Mouse (Mus musculus) liver, embryonic 14.5 days (tissue): ENCODE measurements at regions not wholly inside any gene's neighbourhood (a gene's known extent, or its start where the extent isn't known, plus 50 kb on each side); places are given as distances from the start of the nearest gene placed in this dataset.

Experiments
- ATAC-seq: fragments of 200-750 bp; cut with Nextera tagmentation; 2 replicates; pipeline ENCODE4 v1.8.0; 2017; ENCODE audit warnings: moderate number of reproducible peaks, mild to moderate bottlenecking, moderate library complexity; ENCODE audit not compliant: insufficient read depth
- DNase-seq, 3 experiments: peaks; one replicate each; pipeline ENCODE4 v3.0.0-alpha.2; 2012 to 2013; ENCODE audit warnings: low read depth in 3 of 3, low spot score in 3 of 3
- H3K27ac ChIP-seq: fragments of 300-500 bp; sonication (generic); 2 replicates; pipeline ENCODE4 v1.5.1; 2014; ENCODE audit warnings: moderate library complexity, mild to moderate bottlenecking, control low read depth, inconsistent platforms
- H3K27me3 ChIP-seq: fragments of 300-500 bp; sonication (generic); 2 replicates; pipeline ENCODE4 v1.6.1; 2014; ENCODE audit warnings: mild to moderate bottlenecking, low read length, moderate library complexity; ENCODE audit not compliant: control insufficient read depth, insufficient read depth
- H3K36me3 ChIP-seq: fragments of 300-500 bp; sonication (generic); replicated peaks from 2 replicates; pipeline ENCODE4 v1.6.1; 2014; ENCODE audit warnings: low read depth; ENCODE audit not compliant: control insufficient read depth, insufficient read depth
- H3K4me1 ChIP-seq, 2 experiments: fragments of 200-500 bp in 1 of 2; fragments of 300-500 bp in 1 of 2; sonication (generic) in 1 of 2; replicated peaks; 2 replicates each; pipeline ENCODE4 v1.6.1; 2012 to 2014; ENCODE audit warnings: antibody characterized with exemption in 1 of 2, inconsistent platforms in 1 of 2, low read length in 1 of 2; ENCODE audit not compliant: control insufficient read depth in 2 of 2, insufficient read depth in 2 of 2
- H3K4me2 ChIP-seq: fragments of 300-500 bp; sonication (generic); 2 replicates; pipeline ENCODE4 v1.6.1; 2014; ENCODE audit warnings: low read depth, mild to moderate bottlenecking, control low read depth, moderate library complexity
- H3K4me3 ChIP-seq, 2 experiments: fragments of 200-500 bp in 1 of 2; fragments of 300-500 bp in 1 of 2; sonication (generic) in 1 of 2; 2 replicates each; pipeline ENCODE4 v1.5.1; 2012 to 2014; ENCODE audit warnings: low read depth in 2 of 2, low read length in 2 of 2, mild to moderate bottlenecking in 2 of 2, control low read depth in 1 of 2, inconsistent platforms in 1 of 2, moderate library complexity in 1 of 2; ENCODE audit not compliant: insufficient read depth in 1 of 2
- H3K9ac ChIP-seq: fragments of 300-500 bp; sonication (generic); replicated peaks from 2 replicates; pipeline ENCODE4 v1.6.1; 2014; ENCODE audit warnings: mild to moderate bottlenecking, control low read depth, moderate library complexity
- H3K9me3 ChIP-seq: fragments of 300-500 bp; sonication (generic); 2 replicates; pipeline ENCODE4 v1.6.1; 2016; ENCODE audit warnings: low read length, mixed read lengths; ENCODE audit not compliant: control insufficient read depth
- CTCF ChIP-seq: IDR thresholded peaks from 2 replicates; pipeline ENCODE4 v1.5.1; 2016; ENCODE audit warnings: antibody characterized with exemption, low read depth, control low read depth
- EP300 ChIP-seq: IDR thresholded peaks from 2 replicates; pipeline ENCODE4 v1.6.1; 2016; ENCODE audit warnings: antibody characterized with exemption, low read depth
- WGBS: fragments of 180-500 bp; shearing (Covaris S2); extraction: QIAGEN DNeasy Blood & Tissue Kit; methylation state at CpG from one replicate; pipeline ENCODE4 v1.1.7; 2014; ENCODE audit not compliant: insufficient replicate concordance; 5-methylcytosine and 5-hydroxymethylcytosine counted together

GRCm38 (mm10) chr4:153133147-153133546, 349.5 kb downstream of the Ajap1 start:
- H3K9ac ChIP-seq = no peak overlapping the region
- ATAC-seq (no peak), DNase-seq (no peak)
- WGBS = 79% methylated on average over 13 of the region's 13 CpGs
- no peak overlapping the region for H3K4me2 ChIP-seq
- H3K4me1 ChIP-seq = no peaks in the 10 kb centered on the region
- no peaks in the 10 kb centered on the region; the same call in none of the 2 replicates for H3K9me3 ChIP-seq
- no peak overlapping the region for H3K4me3 ChIP-seq
- no peaks in the 10 kb centered on the region for H3K36me3 ChIP-seq
- TF ChIP-seq EP300 (no peak), CTCF (no peak)
- no peaks in the 10 kb centered on the region for H3K27me3 ChIP-seq
- H3K27ac ChIP-seq = no peak overlapping the region

GRCm38 (mm10) chr4:153129345-153129744, 353.3 kb downstream of the Ajap1 start:
- DNase-seq (no peak), ATAC-seq (no peak)
- Histone ChIP-seq H3K9ac (no peak overlapping the region), H3K36me3 (no peaks in the 10 kb centered on the region), H3K4me1 (no peaks in the 10 kb centered on the region), H3K27me3 (no peaks in the 10 kb centered on the region), H3K4me2 (no peak overlapping the region), H3K4me3 (no peak overlapping the region), H3K27ac (no peak overlapping the region), H3K9me3 (no peaks in the 10 kb centered on the region; the same call in none of the 2 replicates)
- no peak for TF ChIP-seq EP300
- no peak for TF ChIP-seq CTCF
- 51% methylated on average over 2 of the region's 2 CpGs for WGBS

GRCm38 (mm10) chr4:153128162-153128561, 354.4 kb downstream of the Ajap1 start:
- Histone ChIP-seq H3K27ac (no peak overlapping the region), H3K27me3 (no peaks in the 10 kb centered on the region), H3K9me3 (no peaks in the 10 kb centered on the region; the same call in none of the 2 replicates), H3K36me3 (no peaks in the 10 kb centered on the region), H3K4me1 (no peaks in the 10 kb centered on the region), H3K4me3 (no peak overlapping the region), H3K4me2 (no peak overlapping the region), H3K9ac (no peak overlapping the region)
- 78% methylated on average over 12 of the region's 12 CpGs for WGBS
- DNase-seq (no peak), ATAC-seq (no peak)
- TF ChIP-seq CTCF = no peak
- TF ChIP-seq EP300 = no peak

- DNase-seq (no peak), ATAC-seq (no peak)
- no peaks in the 10 kb centered on the region for H3K9me3 ChIP-seq
- H3K27ac ChIP-seq = no peak overlapping the region
- 39% methylated on average over 6 of the region's 6 CpGs for WGBS
- no peaks in the 10 kb centered on the region for H3K4me1 ChIP-seq
- no peak overlapping the region for H3K4me2 ChIP-seq
- no peak overlapping the region for H3K4me3 ChIP-seq
- no peaks in the 10 kb centered on the region for H3K27me3 ChIP-seq
- H3K9ac ChIP-seq = no peak overlapping the region
- no peaks in the 10 kb centered on the region for H3K36me3 ChIP-seq
- TF ChIP-seq EP300 (no peak), CTCF (no peak)
These were observed 362.1 kb downstream of the Ajap1 start for GRCm38 (mm10) chr4:153120480-153120879.

GRCm38 (mm10) chr4:153119647-153120102, 362.9 kb downstream of the Ajap1 start:
- Histone ChIP-seq H3K27me3 (no peaks in the 10 kb centered on the region), H3K9ac (no peak overlapping the region), H3K27ac (no peak overlapping the region), H3K36me3 (no peaks in the 10 kb centered on the region), H3K9me3 (no peaks in the 10 kb centered on the region), H3K4me1 (no peaks in the 10 kb centered on the region), H3K4me3 (no peak overlapping the region), H3K4me2 (no peak overlapping the region)
- ATAC-seq = no peak
- no peak for DNase-seq
- TF ChIP-seq EP300 = no peak
- no peak for TF ChIP-seq CTCF
- WGBS = 64% methylated on average over 4 of the region's 4 CpGs
